Mouse (Mus musculus): ENCODE data around the gene Pcmt1. TPM values are rescaled to one million over a fixed set of nuclear protein-coding genes. Genes with fewer than 3 reads are reported as not detected.
A peak's percentile ranks its signal among the peaks of the same experiment; 100 is the strongest.

Pcmt1 gene
- 100 to 1,000 TPM; 109 to 118 TPM for polyA plus RNA-seq (2017; shearing (Covaris generic))

DNA sequence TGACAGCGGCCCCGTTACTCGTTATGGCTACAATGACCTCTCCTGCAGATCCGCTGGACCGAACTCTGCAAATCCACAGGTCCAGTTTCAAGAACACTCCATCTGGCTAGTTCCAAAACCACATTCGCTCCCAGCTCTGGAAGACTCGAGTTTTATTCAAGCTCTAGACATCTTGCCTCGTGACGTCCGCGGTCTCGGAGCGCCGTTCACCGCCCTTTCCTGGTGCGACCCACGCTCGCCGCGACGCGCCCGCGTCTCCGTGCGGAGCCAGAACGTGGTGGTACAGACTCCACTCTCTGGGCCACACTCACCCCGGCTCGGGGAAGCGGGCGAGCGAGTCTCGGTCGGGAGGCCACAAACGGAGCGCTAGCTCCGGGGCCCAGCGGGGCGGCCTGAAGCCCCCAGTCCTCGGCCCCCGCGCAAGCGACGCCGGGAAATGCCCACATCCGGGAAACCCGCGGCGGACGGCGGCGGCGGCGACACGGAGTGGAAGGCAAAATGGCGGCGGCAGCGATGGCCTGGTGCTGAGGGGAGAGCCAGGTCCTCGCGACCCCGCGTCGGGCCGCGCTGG is at the start of gene Pcmt1, which contains the start of gene Lats1:
Gene Pcmt1, minus strand, starts transcription at position 406 of the 571 bp plus-strand sequence.
Gene Lats1, plus strand, starts transcription at position 484 of the 571 bp plus-strand sequence.
- ATAC-seq, result peak; percentile 85

DNA sequence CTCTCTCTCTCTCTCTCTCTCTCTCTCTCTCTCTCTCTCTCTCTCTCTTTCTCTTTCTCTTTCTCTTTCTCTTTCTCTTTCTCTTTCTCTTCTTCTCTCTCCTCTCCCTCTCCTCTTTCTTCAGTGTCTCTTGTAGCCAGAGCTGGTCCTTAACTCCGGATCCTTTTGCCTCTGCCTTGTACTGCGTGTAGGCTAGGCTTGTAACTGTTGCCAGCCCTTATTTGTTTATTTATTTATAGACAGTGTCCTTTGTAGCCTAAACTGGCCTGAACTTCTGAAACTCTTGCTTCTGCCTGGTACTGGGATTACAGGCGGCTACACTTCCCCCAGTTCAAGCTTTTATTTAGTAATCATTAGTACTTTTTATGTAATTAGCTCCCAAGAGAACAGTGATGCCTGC is 46.1 kb upstream of the Pcmt1 start:
- ATAC-seq, result no peak

GRCm38 (mm10) chr10:7726501-7726812 is 45.5 kb upstream of the Pcmt1 start:
- peak; percentile 5 for ATAC-seq

GRCm38 (mm10) chr10:7725751-7726500 is 45.0 kb upstream of the Pcmt1 start, which contains the start of gene Katna1:
Gene Katna1, plus strand, starts transcription at chr10:7726000.
- peak; percentile 92 for ATAC-seq

DNA sequence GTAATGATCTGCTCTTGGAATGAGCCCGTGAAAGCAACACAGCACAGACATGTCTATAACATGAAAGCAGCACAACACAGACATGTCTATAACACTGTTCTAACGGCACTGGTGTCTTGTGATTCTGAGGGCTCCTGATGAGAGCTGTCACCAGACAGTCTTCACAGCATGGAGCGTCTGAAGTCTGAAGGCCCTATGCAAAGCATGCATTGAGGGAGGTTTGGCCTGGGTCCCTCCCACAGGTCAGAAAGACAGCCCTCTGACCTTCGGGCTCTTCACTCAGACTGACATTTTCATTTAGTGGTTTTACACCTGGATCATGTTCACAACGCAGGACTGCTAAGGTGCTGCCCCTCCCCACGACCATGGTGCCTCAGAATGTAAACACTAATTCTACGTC is 34.1 kb upstream of the Pcmt1 start:
- no peak for ATAC-seq

- no peak for ATAC-seq
These were observed 31.6 kb upstream of the Pcmt1 start for GRCm38 (mm10) chr10:7712506-7712905.

DNA sequence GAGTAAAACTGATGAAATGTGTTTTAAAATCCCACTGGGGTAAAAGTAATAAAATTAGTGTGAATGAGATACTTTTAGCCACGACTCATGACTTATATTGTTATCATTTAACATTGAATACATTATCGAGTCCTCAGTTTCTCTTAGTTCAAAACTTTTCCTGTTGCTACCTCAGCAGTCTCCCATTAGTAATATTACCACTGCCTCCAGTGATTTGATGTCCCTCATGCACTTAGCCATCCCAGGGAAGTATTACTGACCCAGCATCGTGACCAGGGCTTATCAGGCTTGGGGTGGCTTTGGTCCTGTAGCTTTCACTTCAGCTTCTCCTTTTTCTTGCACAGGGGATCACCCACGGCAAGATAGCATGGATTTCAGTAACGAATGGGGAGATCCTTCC is 29.2 kb upstream of the Pcmt1 start:
- no peak for ATAC-seq

GRCm38 (mm10) chr10:7702586-7702985 is 21.6 kb upstream of the Pcmt1 start:
- ATAC-seq, result no peak

DNA sequence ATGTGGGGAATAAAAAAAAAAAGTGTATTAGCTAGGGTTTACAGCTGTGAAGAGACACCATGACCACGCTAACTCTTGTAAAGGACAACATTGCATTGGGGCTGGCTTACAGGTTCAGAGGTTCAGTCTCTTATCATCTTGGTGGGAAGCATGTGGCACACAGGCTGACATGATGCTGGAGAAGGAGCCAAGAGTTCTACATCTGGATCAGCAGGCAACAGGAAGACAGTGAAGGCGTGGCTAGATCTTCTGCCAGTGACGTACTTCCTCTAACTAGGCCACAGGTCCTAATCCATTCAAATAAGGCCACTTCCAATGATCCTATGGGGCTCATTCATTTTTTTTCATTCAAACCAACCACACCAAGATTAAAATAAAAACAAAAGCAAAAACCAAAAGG is 19.2 kb upstream of the Pcmt1 start:
- ATAC-seq, result no peak

DNA sequence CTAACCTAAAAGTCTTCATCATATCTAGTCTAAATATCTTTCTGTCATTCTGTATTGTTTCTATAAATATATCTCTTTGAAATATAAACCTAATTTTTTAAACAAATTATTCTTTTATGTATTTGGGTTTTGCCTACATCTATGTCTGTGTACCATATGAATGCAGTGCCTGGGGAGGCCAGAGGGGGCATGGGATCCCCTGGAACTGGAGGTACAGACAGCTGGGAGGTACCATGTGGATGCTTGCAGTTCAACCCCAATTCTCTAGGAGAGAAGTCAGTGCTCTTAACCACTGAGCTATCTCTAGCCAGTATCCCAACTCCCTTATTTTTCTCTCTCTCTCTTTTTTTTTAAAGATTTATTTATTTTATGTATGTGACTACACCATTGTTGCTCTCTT is 14.3 kb upstream of the Pcmt1 start:
- peak; percentile 61 for ATAC-seq

GRCm38 (mm10) chr10:7686902-7687301 is 6.0 kb upstream of the Pcmt1 start:
- ATAC-seq, result no peak

DNA sequence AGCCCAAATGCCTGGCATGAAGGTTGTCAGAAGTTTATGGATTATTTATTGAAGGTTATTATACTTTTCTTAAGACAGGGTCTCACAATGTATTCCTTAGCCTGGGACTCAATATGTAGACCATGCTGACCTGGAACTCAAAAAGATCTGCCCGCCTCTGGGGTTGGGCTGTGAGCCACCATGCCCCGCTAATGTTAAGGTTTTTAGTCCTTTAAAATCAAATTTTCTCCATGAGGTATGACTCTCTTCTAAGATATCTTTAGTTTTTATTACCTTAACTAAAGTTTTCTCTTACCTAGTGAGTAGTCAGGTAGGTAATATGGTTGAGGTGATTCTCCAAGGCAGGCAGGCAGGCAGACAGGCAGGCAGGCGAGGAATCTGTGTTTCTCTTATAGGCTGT is 1.3 kb upstream of the Pcmt1 start:
- no peak for ATAC-seq

- ATAC-seq, result peak; percentile 68
These were observed 548 bp upstream of the Pcmt1 start for GRCm38 (mm10) chr10:7681343-7682025.

GRCm38 (mm10) chr10:7673673-7674072 is 7.3 kb downstream of the Pcmt1 start:
- peak; percentile 99 for ATAC-seq

- peak; percentile 87 for ATAC-seq
These were observed 13.6 kb downstream of the Pcmt1 start, which contains the start of gene Nup43 for GRCm38 (mm10) chr10:7667342-7667802. Gene Nup43, plus strand, starts transcription at chr10:7667503.

DNA sequence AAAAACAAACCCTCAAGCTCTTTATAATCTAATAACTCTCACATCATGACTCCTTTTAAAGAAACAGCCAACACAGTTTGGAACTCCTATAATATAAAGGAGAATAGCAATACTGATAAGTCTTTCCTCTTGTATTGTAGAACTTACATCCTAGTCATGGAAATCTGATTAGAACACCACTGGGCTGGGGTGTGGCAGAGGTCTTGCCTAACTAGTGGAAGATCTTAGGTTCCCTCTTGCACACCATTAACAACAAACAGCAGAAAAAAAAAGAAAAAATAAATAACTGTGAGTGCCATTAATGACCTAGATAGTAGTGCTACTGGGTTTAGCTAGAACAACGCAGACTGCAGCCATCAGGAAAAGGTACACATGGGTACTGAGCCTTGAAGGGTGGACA is 16.0 kb downstream of the Pcmt1 start:
- no peak for ATAC-seq

- no peak for ATAC-seq
These were observed 16.9 kb downstream of the Pcmt1 start for GRCm38 (mm10) chr10:7664027-7664526.

DNA sequence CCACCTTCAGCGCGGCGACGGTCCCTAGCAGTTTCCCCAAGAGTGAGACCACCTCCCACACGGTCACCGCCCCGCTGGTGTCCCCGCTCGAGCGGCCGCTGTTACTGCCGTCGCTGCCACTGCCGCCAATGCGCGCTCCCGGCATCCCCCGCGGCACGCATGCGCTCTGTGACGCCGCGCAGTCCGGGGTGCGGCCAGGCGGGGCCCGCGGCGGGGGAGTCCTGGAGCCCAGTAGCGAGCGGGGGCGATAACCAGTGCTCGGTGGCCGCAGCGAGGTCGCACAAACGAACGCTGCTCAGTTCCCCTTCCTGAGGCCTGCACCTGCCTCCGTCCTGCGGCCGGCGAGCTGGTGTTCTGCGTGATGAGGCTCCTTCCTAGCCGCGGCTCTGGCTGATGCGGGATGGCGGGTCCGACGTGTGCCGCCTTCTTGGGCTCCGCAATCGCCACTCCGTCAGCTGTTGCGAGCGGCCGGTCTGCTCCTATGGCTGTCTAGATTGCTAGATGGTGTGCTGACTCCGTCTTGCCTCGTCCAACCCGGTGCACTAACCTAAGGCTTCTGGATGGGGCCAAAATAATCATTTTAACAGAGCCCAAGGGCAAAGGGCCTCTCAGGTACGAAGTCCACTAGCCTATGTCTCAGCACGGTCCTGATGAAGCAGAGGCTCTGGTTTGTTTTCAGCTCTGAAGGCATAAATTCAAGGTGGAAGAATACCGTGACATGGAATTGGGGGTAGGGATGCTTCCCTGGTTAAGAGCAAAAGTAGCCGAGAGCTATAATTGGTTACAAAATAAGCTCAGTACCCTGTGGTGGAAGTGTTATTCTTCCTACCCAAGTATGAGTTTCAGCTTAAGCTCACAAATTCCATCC is 17.5 kb downstream of the Pcmt1 start:
- ATAC-seq, result peak; percentile 65

GRCm38 (mm10) chr10:7662471-7663141 is 18.3 kb downstream of the Pcmt1 start:
- peak; percentile 50 for ATAC-seq

DNA sequence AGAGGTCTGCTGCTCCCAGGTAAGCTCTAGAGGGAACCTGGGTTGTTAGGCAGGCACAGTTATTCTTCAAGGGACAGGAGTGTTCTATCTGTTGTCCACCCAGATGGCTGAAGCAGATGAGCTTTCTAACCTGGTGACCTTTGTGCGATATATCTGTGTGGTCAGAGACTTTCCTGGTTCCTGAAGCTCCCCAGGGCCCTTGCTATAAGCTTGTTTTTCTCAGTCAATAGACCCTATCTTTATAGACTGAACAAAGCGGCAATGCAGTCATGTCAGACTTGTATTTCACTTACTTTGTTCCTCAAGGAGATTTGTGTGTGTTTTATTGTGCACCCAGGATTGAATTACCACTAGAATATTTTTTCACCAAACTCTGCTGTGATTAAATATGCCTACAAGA is 29.9 kb downstream of the Pcmt1 start:
- no peak for ATAC-seq

GRCm38 (mm10) chr10:7649059-7649458 is 31.9 kb downstream of the Pcmt1 start:
- ATAC-seq, result no peak

- ATAC-seq, result no peak
These were observed 35.0 kb downstream of the Pcmt1 start for GRCm38 (mm10) chr10:7645911-7646310.

Measured in CD4-positive, CD25-positive, alpha-beta regulatory T cell, adult 4 months (primary cell).